ENCODE assay signal across 11 mouse cellular contexts in genomic region chr2:55101279-55101678, GRCm38 (mm10).
A peak's percentile ranks its signal among the peaks of the same experiment; 100 is the strongest.
DNase-seq lines count a peak whose midpoint lies in the region; ATAC-seq and TF ChIP-seq lines count a peak whose summit lies in the region.
"Had no signal": no experiment of that assay in that cellular context is flagged by ENCODE, and none has a peak within 500 bp of the region (broad histone marks: within the 10 kb centered on the region; RNA-seq: fewer than 3 reads in every experiment).

No protein-coding gene starts in this region.

- H3K79me2 ChIP-seq in heart, adult 2 months (replicated peaks; ENCODE audit: control insufficient read depth, insufficient read depth, low read length): no peaks in the 10 kb centered on the region

- in situ Hi-C loops in ES-E14 (cut with MboI; ENCODE audit: low sequenced_read_pairs in 2 of 2, unreplicated experiment in 2 of 2): loop anchor here in 1 of 2 experiments (25.0 kb wide), 1 partner anchor 936 kb away; no protein-coding TSS in a partner anchor

- no peak overlapping the region for H3K9ac ChIP-seq in heart, adult 2 months (ENCODE audit: low read depth, low read length)
- H3K9ac ChIP-seq in heart, embryonic 12.5 days: no peak overlapping the region
- H3K9ac ChIP-seq in ES-E14 (ENCODE audit: insufficient read depth, low read depth, low read length, poor library complexity, severe bottlenecking): no peak overlapping the region
- H3K9ac ChIP-seq: hindbrain, embryonic 13.5 days had no signal

- DNase-seq in heart, adult 2 months: no peak
- peak; percentile 13 for DNase-seq in left cerebral cortex, postnatal 4 days
- DNase-seq in left cerebral cortex, adult 11 months (ENCODE audit: low spot score): no peak
- peak; percentile 36 for DNase-seq in ES-E14 (ENCODE audit: low read depth, low spot score)
- DNase-seq in urinary bladder, adult 2 months (ENCODE audit: low spot score): no peak
- DNase-seq: thymus, adult 18-20 months had no signal

- 62% methylated on average over 5 of the region's 5 CpGs for WGBS in heart, adult 2 months
- WGBS in heart, embryonic 12.5 days: 60% methylated on average over 5 of the region's 5 CpGs

- no peak overlapping the region for H3K4me3 ChIP-seq in heart, adult 2 months
- H3K4me3 ChIP-seq in heart, embryonic 12.5 days: no peak overlapping the region
- no peak overlapping the region for H3K4me3 ChIP-seq in ES-E14 (ENCODE audit: insufficient read depth in 1 of 2, low read depth in 1 of 2, low read length in 2 of 2, poor library complexity in 1 of 2, severe bottlenecking in 1 of 2)
- H3K4me3 ChIP-seq in embryonic fibroblast, embryonic 13.5 days (ENCODE audit: insufficient read depth, low read length): no peak overlapping the region
- H3K4me3 ChIP-seq: hindbrain, embryonic 13.5 days had no signal

- no peak overlapping the region for H3K4me2 ChIP-seq in heart, embryonic 12.5 days
- H3K4me2 ChIP-seq: hindbrain, embryonic 13.5 days had no signal

- TF ChIP-seq POLR2A in heart, adult 2 months (IDR thresholded peaks at IDR 0.05; ENCODE audit: insufficient read depth, low read depth, low read length): no peak
- no peak for TF ChIP-seq POLR2A in embryonic fibroblast, embryonic 13.5 days (IDR thresholded peaks at IDR 0.05; ENCODE audit: low read depth, low read length)

- no peaks in the 10 kb centered on the region for H3K27me3 ChIP-seq in heart, adult 2 months (ENCODE audit: control insufficient read depth, insufficient read depth, low read length)
- no peaks in the 10 kb centered on the region for H3K27me3 ChIP-seq in heart, embryonic 12.5 days (replicated peaks)
- H3K27me3 ChIP-seq: hindbrain, embryonic 13.5 days had no signal

- no peak overlapping the region for H3K27ac ChIP-seq in heart, adult 2 months
- H3K27ac ChIP-seq in heart, embryonic 12.5 days (ENCODE audit: poor library complexity, severe bottlenecking): no peak overlapping the region
- no peak overlapping the region for H3K27ac ChIP-seq in ES-E14 (ENCODE audit: insufficient read depth, low read depth, low read length, poor library complexity, severe bottlenecking)
- no peak overlapping the region for H3K27ac ChIP-seq in embryonic fibroblast, embryonic 13.5 days (ENCODE audit: insufficient read depth, low read length)
- H3K27ac ChIP-seq: hindbrain, embryonic 13.5 days had no signal

- intact Hi-C loops in heart, adult 2 months (cut with DNase I): no loop called here
- intact Hi-C loops in left cerebral cortex, postnatal 4 days (cut with DNase I): loop anchor here (10.0 kb wide), 1 partner anchor 204 kb away; no protein-coding TSS in a partner anchor

- TF ChIP-seq EP300 in heart, adult 2 months (IDR thresholded peaks at IDR 0.05; ENCODE audit: insufficient read depth, low read depth, low read length): no peak

- no peaks in the 10 kb centered on the region for H3K9me3 ChIP-seq in heart, embryonic 12.5 days (replicated peaks)
- no peaks in the 10 kb centered on the region for H3K9me3 ChIP-seq in ES-E14 (ENCODE audit: control insufficient read depth, insufficient read depth, low read depth, low read length)
- H3K9me3 ChIP-seq: hindbrain, embryonic 13.5 days had no signal

- no peaks in the 10 kb centered on the region for H3K36me3 ChIP-seq in heart, adult 2 months (ENCODE audit: control insufficient read depth, insufficient read depth, low read length)
- H3K36me3 ChIP-seq in heart, embryonic 12.5 days: no peaks in the 10 kb centered on the region
- H3K36me3 ChIP-seq in ES-E14 (ENCODE audit: control insufficient read depth, insufficient read depth, low read length, poor library complexity, severe bottlenecking): no peaks in the 10 kb centered on the region
- H3K36me3 ChIP-seq: hindbrain, embryonic 13.5 days had no signal

- peak; percentile 30 for TF ChIP-seq CTCF in heart, adult 2 months (IDR thresholded peaks at IDR 0.05)
- TF ChIP-seq CTCF in embryonic fibroblast, embryonic 13.5 days (IDR thresholded peaks at IDR 0.05; ENCODE audit: borderline replicate concordance, insufficient read depth, low read length): peak; percentile 23; the same call in 1 of the 2 replicates

- H3K4me1 ChIP-seq in heart, adult 2 months (ENCODE audit: control insufficient read depth, insufficient read depth, low read length): no peaks in the 10 kb centered on the region
- H3K4me1 ChIP-seq in heart, embryonic 12.5 days (replicated peaks): no peaks in the 10 kb centered on the region
- H3K4me1 ChIP-seq in ES-E14 (ENCODE audit: control insufficient read depth in 2 of 2, insufficient read depth in 2 of 2, low read length in 2 of 2, poor library complexity in 1 of 2): no peaks in the 10 kb centered on the region
- H3K4me1 ChIP-seq in embryonic fibroblast, embryonic 13.5 days (ENCODE audit: control insufficient read depth, insufficient read depth, low read length): no peaks in the 10 kb centered on the region
- H3K4me1 ChIP-seq: hindbrain, embryonic 13.5 days had no signal

- ATAC-seq in heart, embryonic 12.5 days (ENCODE audit: insufficient number of reproducible peaks, low FRiP score): no peak
- ATAC-seq: midbrain, embryonic 16.5 days; Patski had no signal

TF ChIP-seq in ES-E14, 5 proteins besides CTCF, POLR2A, EP300 and RAD21:
- TF ChIP-seq MAFK (IDR thresholded peaks at IDR 0.05; ENCODE audit: insufficient read depth, low read depth, low read length): no peak
- no peak for TF ChIP-seq CHD2 (IDR thresholded peaks at IDR 0.05; ENCODE audit: low read depth, low read length)
- TF ChIP-seq HCFC1 (IDR thresholded peaks at IDR 0.05; ENCODE audit: borderline replicate concordance, insufficient read depth, low read length): no peak
- TF ChIP-seq ZC3H11A (IDR thresholded peaks at IDR 0.05; ENCODE audit: borderline replicate concordance, low read depth, low read length): peak; percentile 64
- no peak for TF ChIP-seq ZNF384 (IDR thresholded peaks at IDR 0.05; ENCODE audit: low read depth, low read length)

Comparison
In these comparisons a context has a peak if more than half of its experiments do, and no peak if none do; other contexts are left out.
1. DNase-seq: peak in left cerebral cortex, postnatal 4 days (single experiment) and ES-E14 (single experiment); none in heart, adult 2 months (0 of 2), left cerebral cortex, adult 11 months (single experiment) and urinary bladder, adult 2 months (single experiment).